In the genomic region with DNA sequence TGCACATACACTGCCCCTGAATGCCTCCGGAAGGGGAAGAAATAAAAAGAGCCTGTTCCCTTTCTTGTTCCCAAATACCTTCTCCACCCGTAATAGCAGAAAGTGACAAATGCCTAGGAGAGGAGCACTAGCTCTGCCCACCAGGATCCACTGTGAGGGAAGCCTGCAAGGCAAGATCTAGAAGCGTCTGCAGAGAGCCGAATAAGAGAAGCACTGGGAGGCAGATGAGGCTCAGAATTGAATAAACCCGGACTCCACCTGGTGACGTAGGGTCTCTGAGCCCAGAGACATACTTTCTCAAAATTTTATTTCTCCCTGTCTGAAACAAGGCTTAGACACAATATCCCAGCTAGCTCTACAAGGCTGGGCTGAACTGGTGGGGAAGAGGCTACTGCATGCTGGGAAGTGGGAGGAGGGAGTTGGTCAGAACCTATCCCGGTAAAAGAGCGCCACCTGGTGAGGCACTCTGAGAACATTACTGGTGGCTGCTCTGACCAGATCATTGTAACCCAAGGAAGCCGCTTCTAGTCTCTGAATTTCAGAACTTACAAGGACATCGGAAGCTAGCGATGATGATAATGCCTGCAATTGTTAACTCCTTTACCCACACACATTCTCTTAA, we compare ENCODE assay signal across 1 mouse cellular context.
TF ChIP-seq lines count a peak whose summit lies in the region.

No protein-coding gene starts in this region.

TF ChIP-seq in MEL, 35 proteins besides CTCF, POLR2A, EP300 and RAD21 (continued from another document):
- TF ChIP-seq HCFC1 (IDR thresholded peaks at IDR 0.05; ENCODE audit: low read depth, low read length), result 0 out of 2 replicates have a peak, but pooled peaks have one; percentile 32
